Mouse (Mus musculus) midbrain, embryonic 13.5 days (tissue): ENCODE data around the gene Cfap77. TPM values are rescaled to one million over a fixed set of nuclear protein-coding genes. Genes with fewer than 3 reads are reported as not detected.
A peak's percentile ranks its signal among the peaks of the same experiment; 100 is the strongest.

Experiments
- ATAC-seq: fragments of 200-750 bp; cut with Nextera tagmentation; 2 replicates; pipeline ENCODE4 v1.8.0; 2017; ENCODE audit warnings: mild to moderate bottlenecking, moderate TSS enrichment, moderate library complexity
- H3K27ac ChIP-seq: fragments of 300-500 bp; sonication (generic); 2 replicates; pipeline ENCODE4 v1.5.1; 2015; ENCODE audit warnings: inconsistent platforms, mild to moderate bottlenecking, moderate library complexity
- H3K27me3 ChIP-seq: fragments of 300-500 bp; sonication (generic); 2 replicates; pipeline ENCODE4 v1.6.1; 2015; ENCODE audit warnings: mild to moderate bottlenecking, inconsistent platforms
- H3K36me3 ChIP-seq: fragments of 300-500 bp; sonication (generic); 2 replicates; pipeline ENCODE4 v1.6.1; 2015; ENCODE audit warnings: mild to moderate bottlenecking, inconsistent platforms
- H3K4me1 ChIP-seq: fragments of 300-500 bp; sonication (generic); replicated peaks from 2 replicates; pipeline ENCODE4 v1.6.1; 2015; ENCODE audit warnings: inconsistent platforms
- H3K4me2 ChIP-seq: fragments of 300-500 bp; sonication (generic); replicated peaks from 2 replicates; pipeline ENCODE4 v1.6.1; 2015; ENCODE audit warnings: moderate library complexity, mild to moderate bottlenecking, inconsistent platforms
- H3K4me3 ChIP-seq: fragments of 300-500 bp; sonication (generic); replicated peaks from 2 replicates; pipeline ENCODE4 v1.5.1; 2015; ENCODE audit warnings: mild to moderate bottlenecking, inconsistent platforms
- H3K9ac ChIP-seq: fragments of 300-500 bp; sonication (generic); replicated peaks from 2 replicates; pipeline ENCODE4 v1.6.1; 2015; ENCODE audit warnings: mild to moderate bottlenecking, inconsistent platforms
- H3K9me3 ChIP-seq: fragments of 300-500 bp; sonication (generic); 2 replicates; pipeline ENCODE4 v1.6.1; 2016; ENCODE audit warnings: mild to moderate bottlenecking, inconsistent platforms
- WGBS: fragments of 180-500 bp; shearing (Covaris S2); methylation state at CpG from one replicate; pipeline ENCODE4 v1.1.7; 2015; 5-methylcytosine and 5-hydroxymethylcytosine counted together
- polyA plus RNA-seq: library from polyadenylated mRNA; unstranded; fragments of >200 nt; fragmentation: Nextera tagmentation; extraction: Ambion mirVana; gene quantifications from 2 replicates; pipeline ENCODE4 v1.2.1, GENCODE M21; 2015

Cfap77 gene
- polyA plus RNA-seq, 1 experiment from 2014 or later: 0.48 TPM

GRCm38 (mm10) chr2:29076226-29076625 is 21.4 kb upstream of the Cfap77 start:
- Histone ChIP-seq H3K9me3 (no peaks in the 10 kb centered on the region), H3K27me3 (no peaks in the 10 kb centered on the region), H3K4me1 (no peaks in the 10 kb centered on the region), H3K4me2 (no peak overlapping the region), H3K4me3 (no peak overlapping the region), H3K36me3 (peaks cover 88% of the 10 kb centered on the region), H3K27ac (no peak overlapping the region), H3K9ac (no peak overlapping the region)
- no peak for ATAC-seq
- 85% methylated on average over 2 of the region's 2 CpGs for WGBS

DNA sequence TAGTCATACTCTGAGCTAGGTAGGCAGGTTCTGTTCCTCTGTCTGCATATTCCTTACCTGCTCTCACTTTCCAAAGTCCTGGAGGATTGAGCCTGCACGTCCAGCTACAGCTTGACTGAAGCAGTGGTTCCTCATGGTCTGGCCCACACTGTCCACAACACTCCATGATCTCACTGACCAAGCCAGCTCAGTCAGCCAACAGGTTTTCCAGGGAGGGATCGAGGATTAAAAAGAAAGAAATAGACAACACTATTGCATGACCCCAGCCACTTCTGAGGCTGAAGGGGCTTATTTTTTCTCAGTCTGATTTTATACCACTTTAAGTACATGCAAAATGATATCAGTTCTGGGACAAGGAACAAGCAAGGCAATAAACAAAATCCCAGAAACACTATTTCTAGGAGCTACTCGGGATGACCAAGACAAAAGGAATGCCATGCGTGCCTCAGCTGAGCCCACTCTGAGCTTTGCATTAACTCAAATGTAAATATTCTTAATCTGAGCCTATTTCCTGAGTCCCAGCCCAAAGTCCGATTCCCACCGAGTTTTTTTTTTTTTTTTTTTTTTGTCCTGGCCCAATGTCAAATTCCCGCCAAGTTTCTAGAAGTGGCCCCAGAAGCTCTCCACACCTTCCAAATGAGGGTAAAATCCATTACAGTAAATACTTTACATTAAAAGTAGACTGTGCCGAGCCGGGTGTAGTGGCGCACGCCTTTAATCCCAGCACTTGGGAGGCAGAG is 20.6 kb upstream of the Cfap77 start:
- WGBS: 95% methylated on average over 11 of the region's 11 CpGs
- H3K27ac ChIP-seq: no peak overlapping the region
- no peaks in the 10 kb centered on the region for H3K27me3 ChIP-seq
- ATAC-seq: no peak
- H3K36me3 ChIP-seq: peaks cover 88% of the 10 kb centered on the region
- H3K4me1 ChIP-seq: no peaks in the 10 kb centered on the region
- no peak overlapping the region for H3K9ac ChIP-seq
- H3K4me3 ChIP-seq: no peak overlapping the region
- H3K4me2 ChIP-seq: no peak overlapping the region
- H3K9me3 ChIP-seq: no peaks in the 10 kb centered on the region

DNA sequence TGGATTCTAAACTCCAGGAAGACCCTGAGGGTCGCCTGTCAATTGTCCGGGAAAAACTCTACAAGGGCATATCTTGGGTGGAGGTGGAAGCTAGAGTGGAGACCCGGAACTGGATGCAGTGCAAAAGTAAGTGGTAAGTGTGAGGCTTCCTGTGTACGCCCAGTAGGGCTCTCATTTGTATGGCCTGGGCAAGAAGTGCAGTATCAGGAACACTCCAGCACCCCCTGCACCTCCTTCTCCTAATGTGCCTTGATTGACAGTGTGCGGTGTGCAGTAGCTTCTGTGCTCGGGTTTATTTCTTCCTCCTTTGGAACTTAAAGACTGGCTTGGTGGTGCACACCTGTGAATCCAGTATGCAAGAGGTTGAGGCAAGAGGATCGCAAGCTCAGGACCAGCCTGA is 19.8 kb upstream of the Cfap77 start:
- peaks cover 87% of the 10 kb centered on the region for H3K36me3 ChIP-seq
- no peak for ATAC-seq

GRCm38 (mm10) chr2:29066410-29066809 is 11.5 kb upstream of the Cfap77 start:
- Histone ChIP-seq H3K27me3 (no peaks in the 10 kb centered on the region), H3K4me1 (peaks cover 6% of the 10 kb centered on the region), H3K9ac (no peak overlapping the region), H3K4me3 (no peak overlapping the region), H3K9me3 (no peaks in the 10 kb centered on the region), H3K27ac (no peak overlapping the region), H3K36me3 (peaks cover 36% of the 10 kb centered on the region), H3K4me2 (no peak overlapping the region)
- WGBS: 52% methylated on average over 7 of the region's 7 CpGs
- 0 out of 2 replicates have a peak, but pooled peaks have one; percentile 50 for ATAC-seq

More for the DNA sequence above, 19.8 kb upstream of the Cfap77 start:
- Histone ChIP-seq H3K4me1 (no peaks in the 10 kb centered on the region), H3K27ac (no peak overlapping the region), H3K27me3 (no peaks in the 10 kb centered on the region), H3K9ac (no peak overlapping the region), H3K4me2 (no peak overlapping the region), H3K9me3 (no peaks in the 10 kb centered on the region), H3K4me3 (no peak overlapping the region)
- WGBS: 95% methylated on average over 7 of the region's 7 CpGs

GRCm38 (mm10) chr2:29065796-29066195 is 10.9 kb upstream of the Cfap77 start:
- ATAC-seq: no peak
- Histone ChIP-seq H3K27ac (no peak overlapping the region), H3K27me3 (no peaks in the 10 kb centered on the region), H3K36me3 (peaks cover 30% of the 10 kb centered on the region), H3K4me2 (no peak overlapping the region), H3K9me3 (no peaks in the 10 kb centered on the region), H3K4me1 (peaks cover 12% of the 10 kb centered on the region), H3K9ac (no peak overlapping the region), H3K4me3 (no peak overlapping the region)
- WGBS: 87% methylated on average over 6 of the region's 6 CpGs

DNA sequence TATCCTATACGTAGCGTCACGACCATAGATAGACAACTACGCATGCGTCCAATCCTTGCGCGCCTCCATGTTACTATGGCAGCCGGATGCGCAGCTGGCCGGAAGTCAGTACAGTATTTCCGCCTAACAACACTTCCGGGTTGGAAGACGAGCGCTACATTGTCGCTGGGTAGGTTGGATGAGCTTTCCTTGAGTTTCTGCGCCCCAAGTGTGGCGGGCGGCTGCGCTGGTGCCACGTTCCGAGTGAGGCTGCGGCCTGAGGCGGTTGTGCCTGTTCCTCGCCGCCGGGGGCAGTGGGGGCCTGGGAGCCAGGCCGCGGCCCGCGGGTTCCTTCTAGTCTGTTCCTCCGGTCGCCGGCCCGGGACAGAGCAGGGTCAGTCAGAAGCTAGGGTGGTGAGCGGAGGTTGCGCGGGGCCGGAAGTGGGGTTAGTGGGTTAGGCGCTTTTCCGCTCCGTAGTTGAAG is 5.3 kb upstream of the Cfap77 start, which contains the start of gene Ttf1:
TSS of gene Ttf1 (plus strand) at position 128 of the 463 bp plus-strand sequence.
- H3K9ac ChIP-seq: peak within 1 kb of the TSS; percentile 72
- peak; percentile 97 for ATAC-seq
- H3K4me3 ChIP-seq: peak within 1 kb of the TSS; percentile 73
- H3K4me2 ChIP-seq: peak within 1 kb of the TSS; percentile 94
- peaks cover 13% of the 10 kb centered on the region for H3K4me1 ChIP-seq
- no peaks in the 10 kb centered on the region for H3K9me3 ChIP-seq
- no peaks in the 10 kb centered on the region for H3K36me3 ChIP-seq
- WGBS: under 1% methylated on average over 41 of the region's 41 CpGs
- H3K27ac ChIP-seq: peak within 1 kb of the TSS; percentile 87
- H3K27me3 ChIP-seq: peaks cover 29% of the 10 kb centered on the region

DNA sequence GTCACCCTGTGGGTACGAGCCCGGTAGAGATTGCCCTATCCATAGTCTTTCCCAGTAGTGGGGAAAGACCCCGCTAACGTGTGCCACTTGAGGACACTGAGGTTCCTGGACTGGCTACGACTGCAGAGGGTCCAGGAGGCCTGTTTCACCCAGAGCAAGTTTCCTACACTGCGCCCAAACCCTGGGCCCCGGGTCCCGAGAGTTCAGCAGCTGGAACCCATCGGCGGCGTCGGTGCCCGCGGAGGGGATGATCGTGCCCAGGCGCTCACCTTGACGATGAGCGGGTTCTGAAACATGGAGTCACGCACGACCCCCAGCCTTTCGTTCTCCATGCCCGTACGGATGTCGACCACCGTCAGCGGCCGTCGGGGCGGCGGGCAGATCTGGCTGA is 326 bp downstream of the Cfap77 start:
- Histone ChIP-seq H3K9ac (peak overlapping the region; percentile 71), H3K4me2 (peak overlapping the region; percentile 78), H3K36me3 (no peaks in the 10 kb centered on the region), H3K9me3 (no peaks in the 10 kb centered on the region), H3K27ac (no peak overlapping the region), H3K4me3 (peak overlapping the region; percentile 52), H3K4me1 (peaks cover 28% of the 10 kb centered on the region), H3K27me3 (peaks cover 57% of the 10 kb centered on the region)
- 1% methylated on average over 30 of the region's 30 CpGs for WGBS
- peak; percentile 28; the same call in 1 of the 2 replicates for ATAC-seq

DNA sequence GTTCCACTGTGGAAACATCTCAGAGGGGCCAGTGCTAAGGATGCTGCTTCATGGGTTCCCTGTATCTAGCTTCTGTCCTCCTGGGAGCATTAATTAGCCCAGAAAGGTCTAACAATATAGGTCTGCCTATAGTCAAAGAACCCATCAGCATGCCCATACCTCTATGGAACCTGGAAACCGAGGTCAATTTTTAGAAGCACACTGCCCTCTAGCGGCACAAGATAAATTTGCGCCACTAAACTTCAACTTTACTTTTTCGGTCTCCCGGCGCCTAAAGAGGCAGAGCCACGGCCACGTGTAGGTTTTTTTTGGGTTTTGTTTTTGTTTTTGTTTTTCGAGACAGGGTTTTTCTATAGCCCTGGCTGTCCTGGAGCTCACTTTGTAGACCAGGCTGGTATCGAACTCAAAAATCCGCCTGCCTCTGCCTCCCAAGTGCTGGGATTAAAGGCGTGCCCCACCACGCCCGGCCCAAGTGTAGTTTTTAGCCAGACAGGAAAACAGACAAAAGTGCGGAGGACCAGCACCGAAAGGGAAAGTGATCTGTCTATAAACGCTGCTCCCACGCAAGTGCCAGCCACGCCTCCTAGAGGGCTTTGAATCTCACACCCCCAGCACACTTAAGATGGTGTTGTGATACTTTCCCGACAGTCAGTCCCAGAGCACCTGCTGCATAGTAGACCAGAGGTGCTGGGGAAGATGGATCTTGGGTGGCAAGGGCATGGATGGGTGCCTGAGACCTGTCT is 893 bp downstream of the Cfap77 start:
- Histone ChIP-seq H3K36me3 (no peaks in the 10 kb centered on the region), H3K27me3 (peaks cover 59% of the 10 kb centered on the region), H3K9ac (no peak overlapping the region), H3K27ac (no peak overlapping the region), H3K9me3 (no peaks in the 10 kb centered on the region), H3K4me1 (peaks cover 28% of the 10 kb centered on the region), H3K4me2 (peak overlapping the region; percentile 78), H3K4me3 (peak overlapping the region; percentile 52)
- ATAC-seq: peak; percentile 12; the same call in 1 of the 2 replicates
- 3% methylated on average over 20 of the region's 20 CpGs for WGBS

DNA sequence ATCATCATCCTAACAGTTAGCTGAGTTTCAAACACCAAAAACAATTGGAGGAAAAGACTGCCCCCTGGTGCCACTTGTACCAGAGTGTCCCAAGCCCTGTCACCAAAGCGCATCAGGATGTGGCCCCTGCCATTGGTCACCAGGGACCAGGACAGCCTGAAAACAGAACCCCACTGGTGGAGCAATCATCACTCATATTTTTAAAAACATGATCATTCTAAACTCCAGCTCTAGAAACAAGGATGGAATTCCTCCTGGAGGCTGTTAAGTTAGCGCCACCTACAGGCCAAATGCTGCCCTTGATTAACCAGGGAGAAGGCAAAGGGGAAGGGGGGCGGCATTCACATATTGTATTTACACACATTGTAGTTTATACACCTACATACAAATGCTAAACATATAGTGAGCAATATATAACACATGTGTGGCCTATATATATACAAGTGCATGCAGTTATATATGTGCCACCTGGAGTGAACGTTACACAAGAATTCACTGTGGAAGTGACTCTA is 1.9 kb downstream of the Cfap77 start:
- no peaks in the 10 kb centered on the region for H3K36me3 ChIP-seq
- no peak overlapping the region for H3K4me3 ChIP-seq
- H3K4me2 ChIP-seq: no peak overlapping the region
- peak; percentile 28; the same call in 1 of the 2 replicates for ATAC-seq
- peaks cover 28% of the 10 kb centered on the region for H3K4me1 ChIP-seq
- 30% methylated on average over 4 of the region's 4 CpGs for WGBS
- H3K9me3 ChIP-seq: no peaks in the 10 kb centered on the region
- H3K9ac ChIP-seq: no peak overlapping the region
- H3K27me3 ChIP-seq: peaks cover 59% of the 10 kb centered on the region
- H3K27ac ChIP-seq: no peak overlapping the region

DNA sequence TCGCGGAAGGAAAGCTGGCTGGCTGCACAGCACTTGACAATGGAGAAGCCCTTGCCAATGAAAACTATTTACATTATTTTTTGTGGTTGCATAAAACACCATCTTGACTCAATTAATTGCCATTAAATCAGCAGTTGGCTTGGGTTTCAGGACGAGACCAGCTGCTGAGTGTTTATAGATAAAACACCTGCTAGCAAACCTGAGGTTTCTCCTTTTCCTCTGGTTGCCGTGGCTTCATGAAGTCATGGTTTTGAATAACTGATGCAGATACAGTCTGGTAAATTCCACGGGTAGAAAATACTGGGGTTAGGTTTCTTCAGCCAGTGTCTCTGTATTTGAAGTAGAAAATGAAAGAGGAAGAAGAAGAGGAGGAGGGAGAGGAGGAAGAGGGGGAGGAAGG is 2.9 kb downstream of the Cfap77 start:
- H3K4me3 ChIP-seq: no peak overlapping the region
- 39% methylated on average over 5 of the region's 5 CpGs for WGBS
- H3K27me3 ChIP-seq: peaks cover 59% of the 10 kb centered on the region
- no peak for ATAC-seq
- no peaks in the 10 kb centered on the region for H3K9me3 ChIP-seq
- H3K36me3 ChIP-seq: no peaks in the 10 kb centered on the region
- H3K4me1 ChIP-seq: peaks cover 28% of the 10 kb centered on the region
- no peak overlapping the region for H3K9ac ChIP-seq
- no peak overlapping the region for H3K27ac ChIP-seq
- H3K4me2 ChIP-seq: no peak overlapping the region

GRCm38 (mm10) chr2:29046151-29046550 is 8.7 kb downstream of the Cfap77 start:
- peak overlapping the region; percentile 22 for H3K4me2 ChIP-seq
- peaks cover 33% of the 10 kb centered on the region for H3K4me1 ChIP-seq
- H3K4me3 ChIP-seq: no peak overlapping the region
- no peaks in the 10 kb centered on the region for H3K36me3 ChIP-seq
- WGBS: 11% methylated on average over 16 of the region's 16 CpGs
- no peak for ATAC-seq
- no peaks in the 10 kb centered on the region for H3K9me3 ChIP-seq
- peaks cover 71% of the 10 kb centered on the region for H3K27me3 ChIP-seq
- H3K9ac ChIP-seq: no peak overlapping the region
- H3K27ac ChIP-seq: no peak overlapping the region

DNA sequence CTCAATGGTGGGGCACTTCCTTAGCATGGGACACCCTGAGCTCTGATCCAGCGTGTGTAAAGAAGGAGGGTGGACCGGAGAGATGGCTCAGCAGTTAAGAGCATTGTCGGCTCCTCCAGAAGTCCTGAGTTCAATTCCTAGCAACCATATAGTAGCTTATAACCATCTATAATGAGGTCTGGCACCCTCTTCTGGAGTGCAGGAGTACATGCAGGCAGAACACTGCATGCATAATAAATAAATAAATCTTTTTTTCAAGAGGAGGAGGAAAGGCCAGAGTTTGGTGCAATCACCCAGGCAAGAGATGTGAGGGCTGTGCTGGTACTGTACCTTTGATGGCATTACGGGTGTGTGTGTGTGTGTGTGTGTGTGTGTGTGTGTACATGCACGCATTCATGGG is 12.7 kb downstream of the Cfap77 start:
- peaks cover 74% of the 10 kb centered on the region for H3K27me3 ChIP-seq
- H3K9ac ChIP-seq: no peak overlapping the region
- WGBS: 86% methylated on average over 5 of the region's 5 CpGs
- 0 out of 2 replicates have a peak, but pooled peaks have one; percentile 35 for ATAC-seq
- H3K9me3 ChIP-seq: no peaks in the 10 kb centered on the region
- no peaks in the 10 kb centered on the region for H3K36me3 ChIP-seq
- peak overlapping the region; percentile 78 for H3K27ac ChIP-seq
- no peak overlapping the region for H3K4me3 ChIP-seq
- peaks cover 45% of the 10 kb centered on the region for H3K4me1 ChIP-seq
- H3K4me2 ChIP-seq: no peak overlapping the region
